Mouse (Mus musculus) NIH3T3 (cell line): ENCODE results near the gene Eif6.
A peak's percentile ranks its signal among the peaks of the same experiment; 100 is the strongest.

Experiments
- DNase-seq: peaks from one replicate; pipeline ENCODE4 v3.0.0-alpha.2; 2012; ENCODE audit warnings: low read depth

Gene Eif6

GRCm38 (mm10) chr2:155826630-155827424 lies at the start of gene Eif6:
TSS of gene Eif6 (minus strand) at chr2:155826925.
- peak; percentile 93 for DNase-seq

DNA sequence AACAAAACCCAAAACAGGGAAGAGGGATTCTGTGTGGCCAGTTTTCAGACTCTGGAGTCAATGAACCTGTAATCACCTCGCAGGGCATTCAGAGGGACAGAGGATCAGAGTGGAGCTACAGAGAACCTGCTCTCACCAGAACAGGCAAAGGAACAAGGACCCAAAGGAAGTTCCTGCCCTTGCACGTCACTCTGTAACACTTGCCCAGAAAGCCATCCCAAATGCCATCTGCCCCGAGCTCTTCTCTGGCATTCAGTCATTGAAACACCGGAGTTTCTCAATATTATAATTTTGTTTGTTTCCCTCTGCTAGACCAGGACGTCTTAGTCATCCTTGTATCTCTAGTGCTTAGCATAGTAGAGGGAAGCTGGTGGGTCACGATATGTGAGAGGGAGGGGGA lies 46.9 kb upstream of the Eif6 start:
- DNase-seq: peak; percentile 22

GRCm38 (mm10) chr2:155872930-155873507 lies 46.3 kb upstream of the Eif6 start:
- DNase-seq: peak; percentile 51

DNA sequence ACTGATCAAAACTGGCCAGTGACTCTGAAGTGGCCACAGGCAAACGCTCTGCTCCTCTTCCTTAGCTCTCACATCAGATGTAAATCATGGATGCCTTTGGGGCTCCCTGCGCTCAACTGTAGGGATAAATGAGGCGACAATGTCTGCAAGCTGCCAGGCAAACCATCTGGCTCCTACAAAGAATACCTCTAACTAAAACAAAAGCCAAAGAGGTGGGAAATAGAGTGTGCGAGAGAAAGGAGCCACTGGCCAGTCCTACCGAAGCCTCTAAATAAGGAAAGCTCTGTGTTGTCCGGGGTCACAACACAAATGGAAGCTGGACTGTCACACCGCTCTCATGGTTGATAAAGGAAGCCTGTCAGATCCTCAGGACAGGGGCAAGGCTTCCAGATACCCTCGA lies 45.8 kb upstream of the Eif6 start:
- DNase-seq: no peak

- no peak for DNase-seq
Measured at GRCm38 (mm10) chr2:155869772-155870171, 43.0 kb upstream of the Eif6 start.

DNA sequence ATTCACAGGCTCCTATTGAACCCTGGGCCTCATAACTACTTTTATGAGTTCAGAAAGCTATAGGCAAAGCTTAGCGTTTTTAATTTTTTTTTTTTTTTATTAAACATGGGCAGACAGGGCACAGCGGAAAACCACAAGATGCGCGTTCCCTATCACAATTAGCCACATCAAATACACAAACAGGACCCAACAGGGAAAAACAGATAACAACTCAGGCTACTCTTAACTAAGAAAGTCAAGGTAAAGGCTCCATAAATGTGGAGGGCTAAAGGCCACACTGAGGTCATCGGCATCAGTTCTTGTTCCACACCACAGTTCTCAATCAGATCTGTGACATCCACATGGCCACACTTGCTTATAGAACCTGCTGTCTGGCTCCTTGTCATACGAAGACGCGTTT lies 41.6 kb upstream of the Eif6 start:
- no peak for DNase-seq

DNA sequence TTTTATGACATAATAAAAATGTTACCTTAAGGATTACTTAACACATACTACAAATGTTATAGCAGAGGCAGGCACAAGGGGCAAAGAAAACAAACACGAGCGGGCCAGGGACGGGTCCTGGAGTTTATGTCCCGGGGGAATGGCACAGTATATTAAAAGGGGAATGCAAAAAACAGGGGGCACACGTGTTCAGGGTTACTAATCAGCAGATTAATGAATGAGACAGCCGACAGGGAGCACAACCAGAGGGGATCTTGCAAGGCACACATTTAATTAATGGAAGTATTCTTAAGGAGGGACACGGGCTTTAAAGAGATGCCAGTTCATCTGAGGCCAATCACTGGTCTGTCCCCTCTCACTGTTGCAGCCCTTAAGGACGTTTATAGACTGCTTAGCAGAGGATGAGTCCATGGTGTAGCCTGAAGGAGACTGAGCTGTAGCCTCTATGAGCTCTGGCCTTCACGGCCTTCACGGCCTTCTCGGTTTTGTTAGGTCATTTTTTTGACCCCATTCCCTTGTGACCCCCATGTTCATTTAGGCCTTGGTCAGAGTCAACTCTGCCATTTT lies 36.7 kb upstream of the Eif6 start:
- DNase-seq: no peak

DNA sequence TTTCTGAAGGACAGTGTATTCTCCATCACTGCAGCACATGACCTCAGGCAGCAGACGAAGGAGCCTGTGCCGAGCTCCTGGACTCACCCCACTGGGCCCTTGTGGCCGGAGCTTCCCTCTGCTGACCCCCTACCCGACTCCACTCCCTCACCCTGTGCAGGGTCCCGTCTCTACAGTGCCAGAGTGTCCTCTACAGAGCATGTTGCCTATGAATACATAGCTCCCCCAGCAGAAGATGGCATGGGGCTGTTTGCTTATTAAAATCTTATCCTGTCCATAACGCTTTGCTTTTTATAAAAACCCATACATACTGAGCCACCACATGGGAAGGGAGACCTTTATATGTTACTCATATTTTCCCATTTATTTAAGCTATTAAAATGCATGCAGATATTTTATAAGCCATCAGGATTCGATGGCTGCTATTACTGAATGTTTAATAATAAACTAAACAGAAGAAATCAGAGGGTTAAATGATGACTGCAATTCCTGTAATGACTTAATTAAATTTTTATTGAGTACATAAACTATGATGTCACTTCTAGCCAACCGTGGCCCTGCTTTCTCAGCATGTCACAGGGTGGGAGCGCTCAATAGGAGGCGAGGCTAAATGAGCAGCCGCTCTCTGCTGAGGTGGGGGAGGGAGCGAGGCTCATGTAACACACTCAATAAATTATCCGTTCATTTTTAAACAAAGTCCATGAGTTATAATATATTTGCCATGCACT lies 36.0 kb upstream of the Eif6 start:
- DNase-seq: no peak

DNA sequence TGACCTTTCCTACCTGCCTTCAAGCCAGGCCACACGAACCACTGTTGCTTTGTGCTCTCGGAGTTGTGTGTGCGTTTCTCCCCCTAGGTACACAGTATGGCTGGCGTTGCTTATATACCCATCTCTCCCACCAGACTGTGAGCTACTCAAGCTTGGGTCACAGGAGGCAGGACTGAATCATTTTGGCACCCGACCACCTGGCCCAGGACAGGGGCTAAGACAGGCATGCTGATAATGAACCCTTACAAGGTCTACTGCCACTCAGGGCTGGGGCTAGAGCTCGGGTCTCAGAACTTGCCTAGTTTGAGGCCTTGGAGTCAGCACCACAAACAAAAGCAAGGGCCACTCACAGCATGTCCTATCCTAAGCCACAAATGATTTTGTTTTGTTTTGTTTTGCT lies 34.9 kb upstream of the Eif6 start:
- DNase-seq: no peak

DNA sequence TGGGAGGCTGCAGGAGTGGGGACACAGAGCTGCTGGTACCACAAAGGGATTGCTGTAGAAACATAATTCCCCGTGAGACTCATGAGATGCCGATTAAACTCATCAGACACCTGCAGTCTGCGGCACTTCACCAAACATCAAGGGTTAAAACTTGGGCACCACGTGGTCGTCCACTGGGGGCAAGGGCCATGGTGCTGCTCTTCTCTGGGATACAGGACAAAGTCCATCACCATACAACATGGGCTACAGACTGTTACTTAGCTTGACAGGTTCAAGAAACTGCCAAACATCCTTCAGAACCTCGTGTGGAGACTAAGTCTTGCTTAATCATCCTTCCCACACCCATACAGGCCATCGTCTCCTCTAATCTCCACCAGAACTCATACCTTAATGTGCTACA lies 33.4 kb upstream of the Eif6 start:
- DNase-seq: no peak

- no peak for DNase-seq
Measured at GRCm38 (mm10) chr2:155852536-155852935, 25.8 kb upstream of the Eif6 start.

DNA sequence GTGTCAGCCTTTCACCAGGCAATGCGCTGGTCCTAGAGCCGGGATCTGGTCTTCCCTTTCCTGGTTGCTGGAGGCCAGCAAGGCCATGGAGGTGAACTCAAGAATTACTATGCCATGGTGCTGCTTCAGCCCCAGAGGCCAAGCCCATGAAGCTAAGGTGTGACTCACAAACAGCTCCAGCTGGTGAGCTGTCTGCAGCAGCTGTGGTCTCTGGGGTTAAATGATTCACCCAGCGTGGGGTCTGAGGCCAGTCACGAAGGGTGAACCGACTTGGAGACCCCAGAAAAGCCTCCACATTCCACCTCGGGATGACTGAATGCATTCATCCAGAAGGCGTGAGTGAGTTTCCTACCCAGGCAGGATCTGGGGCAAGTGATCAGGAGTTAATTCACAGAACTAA lies 23.4 kb upstream of the Eif6 start:
- DNase-seq: peak; percentile 76

DNA sequence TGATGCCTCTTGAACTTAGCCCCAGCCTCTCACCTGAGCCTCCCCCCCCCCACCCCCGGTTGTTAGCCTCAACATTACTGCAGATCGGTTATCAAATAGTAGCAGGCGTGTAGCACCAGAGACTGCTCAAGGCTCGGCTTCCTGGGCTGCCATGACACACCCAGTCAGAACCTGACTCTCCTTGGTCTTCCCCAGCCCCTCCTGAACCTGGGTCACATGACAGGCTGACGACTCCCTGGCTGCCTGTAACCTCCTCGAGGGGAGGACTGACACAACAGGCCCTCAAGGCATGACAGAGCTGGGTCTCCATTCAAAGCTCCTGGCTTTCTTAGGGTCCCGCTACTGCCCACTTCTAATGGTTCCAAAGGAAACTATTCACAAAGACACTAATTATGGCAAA lies 22.7 kb upstream of the Eif6 start:
- DNase-seq: no peak

DNA sequence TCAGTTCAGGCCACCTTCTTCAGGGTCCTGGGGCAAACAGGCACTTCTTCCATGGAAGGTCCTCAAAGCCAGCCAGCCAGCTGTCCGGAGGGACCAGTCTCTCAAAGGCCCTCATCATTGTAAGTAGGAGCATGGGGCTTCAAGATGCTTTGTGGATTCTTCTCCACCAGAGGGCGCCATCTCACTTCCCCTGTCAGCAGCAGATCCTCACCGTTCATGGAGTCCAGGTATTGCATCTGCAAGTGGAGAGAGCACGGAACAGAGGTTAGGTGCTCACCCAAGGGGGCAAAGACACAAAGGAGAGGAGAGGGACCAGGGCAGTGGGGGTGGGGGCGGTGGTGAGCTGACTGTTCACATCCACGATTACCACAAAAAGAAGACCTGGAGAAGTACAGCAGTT lies 21.6 kb upstream of the Eif6 start:
- DNase-seq: peak; percentile 91

DNA sequence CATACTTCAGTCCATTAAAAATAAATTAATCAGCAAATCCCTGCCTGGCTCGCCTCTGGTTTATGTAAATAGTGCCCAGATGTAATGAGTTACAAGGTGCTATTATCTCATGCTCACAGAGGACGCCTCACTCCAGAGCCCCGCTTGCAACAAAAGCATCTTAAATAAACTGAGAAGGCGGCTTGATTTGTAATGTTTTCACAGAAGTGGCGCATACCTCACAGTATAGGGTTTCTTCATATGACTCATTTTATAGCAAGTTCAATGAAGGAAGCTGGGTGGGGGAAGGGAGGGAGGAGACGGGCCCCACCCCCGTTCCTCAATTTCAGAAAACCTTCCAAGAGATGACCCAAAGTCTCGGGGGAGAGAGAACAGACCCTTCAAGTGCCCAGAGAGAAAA lies 20.2 kb upstream of the Eif6 start:
- DNase-seq: peak; percentile 69

GRCm38 (mm10) chr2:155838961-155839360 lies 12.2 kb upstream of the Eif6 start:
- DNase-seq: no peak

DNA sequence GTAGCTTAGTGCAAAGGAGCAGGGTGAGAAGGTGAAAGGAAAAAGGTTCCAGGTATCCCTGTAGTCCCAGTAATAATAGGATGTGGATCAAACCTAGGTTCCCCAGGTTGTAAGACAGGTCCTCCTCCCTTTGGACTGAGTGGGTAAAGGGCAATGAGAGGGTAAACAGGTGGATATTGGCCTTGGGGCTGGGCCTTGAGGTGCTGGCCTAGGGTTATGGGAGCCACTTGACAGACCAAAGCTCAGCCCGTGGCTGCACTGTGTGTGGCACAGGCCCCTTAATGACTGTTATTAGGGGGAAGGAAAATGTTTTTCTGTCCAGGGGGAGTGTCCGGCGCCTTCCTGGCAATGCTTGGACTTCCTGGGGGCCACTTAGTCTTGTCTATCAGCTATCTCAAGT lies 11.2 kb upstream of the Eif6 start:
- no peak for DNase-seq

- no peak for DNase-seq
Measured at GRCm38 (mm10) chr2:155834732-155835131, 8.0 kb upstream of the Eif6 start, which contains the start of gene Fam83c. TSS of gene Fam83c (minus strand) at chr2:155834854.

DNA sequence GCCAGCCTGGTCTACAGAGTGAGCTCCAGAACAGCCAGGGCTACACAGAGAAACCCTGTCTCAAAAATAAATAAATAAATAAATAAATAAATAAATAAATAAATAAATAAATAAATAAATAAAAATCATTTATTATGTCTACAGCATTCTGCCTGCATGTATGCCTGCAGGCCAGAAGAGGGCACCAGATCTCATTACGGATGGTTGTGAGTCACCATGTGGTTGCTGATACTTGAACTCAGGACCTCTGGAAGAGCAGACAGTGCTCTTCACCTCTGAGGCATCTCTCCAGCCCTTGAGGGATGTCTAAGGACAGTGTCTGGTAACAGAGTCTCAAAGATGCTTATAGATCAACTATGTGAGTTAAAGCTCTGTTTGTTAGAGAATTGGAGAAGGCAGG lies 5.4 kb upstream of the Eif6 start:
- peak; percentile 32 for DNase-seq

- DNase-seq: peak; percentile 65
Measured at GRCm38 (mm10) chr2:155831302-155831701, 4.6 kb upstream of the Eif6 start.

GRCm38 (mm10) chr2:155830841-155831240 lies 4.1 kb upstream of the Eif6 start:
- DNase-seq: no peak

- peak; percentile 65 for DNase-seq
Measured at GRCm38 (mm10) chr2:155825904-155826629, 658 bp downstream of the Eif6 start.
